Mouse (Mus musculus): ENCODE data around the gene Slpi. TPM values are rescaled to one million over a fixed set of nuclear protein-coding genes. Genes with fewer than 3 reads are reported as not detected.

Gene Slpi
- polyA plus RNA-seq, 1 experiment = 1.6 TPM

GRCm38 (mm10) chr2:164382971-164383370 lies 5.9 kb downstream of the Slpi start:
- no peak overlapping the region for H3K4me3 ChIP-seq (ENCODE audit: low read depth, low read length)
- peaks cover 2% of the 10 kb centered on the region for H3K4me1 ChIP-seq (ENCODE audit: control insufficient read depth, insufficient read depth, low read length)
- no peak overlapping the region for H3K27ac ChIP-seq (ENCODE audit: insufficient read depth, low read length)
- TF ChIP-seq POLR2A (IDR thresholded peaks at IDR 0.05; ENCODE audit: insufficient read depth, low read length) (no peak), EP300 (IDR thresholded peaks at IDR 0.05; ENCODE audit: insufficient read depth, low read depth, low read length) (no peak), CTCF (IDR thresholded peaks at IDR 0.05; ENCODE audit: low read depth, low read length) (no peak)
- H3K9ac ChIP-seq (ENCODE audit: low read depth, poor library complexity, severe bottlenecking) = no peak overlapping the region
- no peaks in the 10 kb centered on the region for H3K27me3 ChIP-seq (ENCODE audit: control insufficient read depth, insufficient read depth, low read length, poor library complexity, severe bottlenecking)
- H3K9me3 ChIP-seq (replicated peaks; ENCODE audit: control insufficient read depth, insufficient read depth, low read length, poor library complexity, severe bottlenecking) = no peaks in the 10 kb centered on the region
- no peaks in the 10 kb centered on the region for H3K36me3 ChIP-seq (ENCODE audit: control insufficient read depth, insufficient read depth, low read length, poor library complexity, severe bottlenecking)

- Histone ChIP-seq H3K4me3 (ENCODE audit: low read depth, low read length) (no peak overlapping the region), H3K9ac (ENCODE audit: low read depth, poor library complexity, severe bottlenecking) (no peak overlapping the region), H3K9me3 (replicated peaks; ENCODE audit: control insufficient read depth, insufficient read depth, low read length, poor library complexity, severe bottlenecking) (no peaks in the 10 kb centered on the region), H3K4me1 (ENCODE audit: control insufficient read depth, insufficient read depth, low read length) (peaks cover 2% of the 10 kb centered on the region), H3K27ac (ENCODE audit: insufficient read depth, low read length) (no peak overlapping the region), H3K27me3 (ENCODE audit: control insufficient read depth, insufficient read depth, low read length, poor library complexity, severe bottlenecking) (no peaks in the 10 kb centered on the region), H3K36me3 (ENCODE audit: control insufficient read depth, insufficient read depth, low read length, poor library complexity, severe bottlenecking) (no peaks in the 10 kb centered on the region)
- peak; percentile 94 for TF ChIP-seq CTCF (IDR thresholded peaks at IDR 0.05; ENCODE audit: low read depth, low read length)
- TF ChIP-seq POLR2A (IDR thresholded peaks at IDR 0.05; ENCODE audit: insufficient read depth, low read length) = no peak
Measured at GRCm38 (mm10) chr2:164381726-164382125, 7.2 kb downstream of the Slpi start.

- no peaks in the 10 kb centered on the region for H3K4me1 ChIP-seq (ENCODE audit: control insufficient read depth, insufficient read depth, low read length)
- no peaks in the 10 kb centered on the region for H3K9me3 ChIP-seq (replicated peaks; ENCODE audit: control insufficient read depth, insufficient read depth, low read length, poor library complexity, severe bottlenecking)
- no peak overlapping the region for H3K4me3 ChIP-seq (ENCODE audit: low read depth, low read length)
- no peaks in the 10 kb centered on the region for H3K36me3 ChIP-seq (ENCODE audit: control insufficient read depth, insufficient read depth, low read length, poor library complexity, severe bottlenecking)
- no peak overlapping the region for H3K9ac ChIP-seq (ENCODE audit: low read depth, poor library complexity, severe bottlenecking)
- no peaks in the 10 kb centered on the region for H3K27me3 ChIP-seq (ENCODE audit: control insufficient read depth, insufficient read depth, low read length, poor library complexity, severe bottlenecking)
- no peak overlapping the region for H3K27ac ChIP-seq (ENCODE audit: insufficient read depth, low read length)
- TF ChIP-seq POLR2A (IDR thresholded peaks at IDR 0.05; ENCODE audit: insufficient read depth, low read length) = no peak
- no peak for TF ChIP-seq EP300 (IDR thresholded peaks at IDR 0.05; ENCODE audit: insufficient read depth, low read depth, low read length)
- no peak for TF ChIP-seq CTCF (IDR thresholded peaks at IDR 0.05; ENCODE audit: low read depth, low read length)
Measured at GRCm38 (mm10) chr2:164377478-164378426, 11.1 kb downstream of the Slpi start.

GRCm38 (mm10) chr2:164373187-164373586 lies 15.7 kb downstream of the Slpi start:
- Histone ChIP-seq H3K9ac (ENCODE audit: low read depth, poor library complexity, severe bottlenecking) (no peak overlapping the region), H3K36me3 (ENCODE audit: control insufficient read depth, insufficient read depth, low read length, poor library complexity, severe bottlenecking) (no peaks in the 10 kb centered on the region), H3K4me1 (ENCODE audit: control insufficient read depth, insufficient read depth, low read length) (no peaks in the 10 kb centered on the region), H3K4me3 (ENCODE audit: low read depth, low read length) (no peak overlapping the region), H3K27ac (ENCODE audit: insufficient read depth, low read length) (no peak overlapping the region), H3K9me3 (replicated peaks; ENCODE audit: control insufficient read depth, insufficient read depth, low read length, poor library complexity, severe bottlenecking) (no peaks in the 10 kb centered on the region), H3K27me3 (ENCODE audit: control insufficient read depth, insufficient read depth, low read length, poor library complexity, severe bottlenecking) (no peaks in the 10 kb centered on the region)
- TF ChIP-seq EP300 (IDR thresholded peaks at IDR 0.05; ENCODE audit: insufficient read depth, low read depth, low read length) = no peak
- no peak for TF ChIP-seq POLR2A (IDR thresholded peaks at IDR 0.05; ENCODE audit: insufficient read depth, low read length)
- TF ChIP-seq CTCF (IDR thresholded peaks at IDR 0.05; ENCODE audit: low read depth, low read length) = no peak

- H3K36me3 ChIP-seq (ENCODE audit: control insufficient read depth, insufficient read depth, low read length, poor library complexity, severe bottlenecking) = no peaks in the 10 kb centered on the region
- TF ChIP-seq CTCF (IDR thresholded peaks at IDR 0.05; ENCODE audit: low read depth, low read length) (no peak), EP300 (IDR thresholded peaks at IDR 0.05; ENCODE audit: insufficient read depth, low read depth, low read length) (peak; percentile 85; the same call in 1 of the 2 replicates), POLR2A (IDR thresholded peaks at IDR 0.05; ENCODE audit: insufficient read depth, low read length) (no peak)
- no peaks in the 10 kb centered on the region for H3K4me1 ChIP-seq (ENCODE audit: control insufficient read depth, insufficient read depth, low read length)
- no peaks in the 10 kb centered on the region for H3K27me3 ChIP-seq (ENCODE audit: control insufficient read depth, insufficient read depth, low read length, poor library complexity, severe bottlenecking)
- no peak overlapping the region for H3K9ac ChIP-seq (ENCODE audit: low read depth, poor library complexity, severe bottlenecking)
- no peak overlapping the region for H3K27ac ChIP-seq (ENCODE audit: insufficient read depth, low read length)
- H3K9me3 ChIP-seq (replicated peaks; ENCODE audit: control insufficient read depth, insufficient read depth, low read length, poor library complexity, severe bottlenecking) = no peaks in the 10 kb centered on the region
- H3K4me3 ChIP-seq (ENCODE audit: low read depth, low read length) = no peak overlapping the region
Measured at GRCm38 (mm10) chr2:164372408-164373053, 16.4 kb downstream of the Slpi start.

GRCm38 (mm10) chr2:164371371-164371770 lies 17.5 kb downstream of the Slpi start:
- H3K4me1 ChIP-seq (ENCODE audit: control insufficient read depth, insufficient read depth, low read length) = no peaks in the 10 kb centered on the region

More at GRCm38 (mm10) chr2:164371371-164371770, 17.5 kb downstream of the Slpi start:
- Histone ChIP-seq H3K27ac (ENCODE audit: insufficient read depth, low read length) (no peak overlapping the region), H3K9ac (ENCODE audit: low read depth, poor library complexity, severe bottlenecking) (no peak overlapping the region), H3K9me3 (replicated peaks; ENCODE audit: control insufficient read depth, insufficient read depth, low read length, poor library complexity, severe bottlenecking) (no peaks in the 10 kb centered on the region), H3K36me3 (ENCODE audit: control insufficient read depth, insufficient read depth, low read length, poor library complexity, severe bottlenecking) (no peaks in the 10 kb centered on the region), H3K27me3 (ENCODE audit: control insufficient read depth, insufficient read depth, low read length, poor library complexity, severe bottlenecking) (no peaks in the 10 kb centered on the region), H3K4me3 (ENCODE audit: low read depth, low read length) (no peak overlapping the region)
- no peak for TF ChIP-seq EP300 (IDR thresholded peaks at IDR 0.05; ENCODE audit: insufficient read depth, low read depth, low read length)
- TF ChIP-seq CTCF (IDR thresholded peaks at IDR 0.05; ENCODE audit: low read depth, low read length) = no peak
- TF ChIP-seq POLR2A (IDR thresholded peaks at IDR 0.05; ENCODE audit: insufficient read depth, low read length) = no peak
